Mouse (Mus musculus): ENCODE measurements at regions not wholly inside any gene's neighbourhood (a gene's known extent, or its start where the extent isn't known, plus 50 kb on each side); places are given as distances from the start of the nearest gene placed in this dataset.

GRCm38 (mm10) chr11:71515264-71515663 lies 234.5 kb upstream of the Wscd1 start:
- DNase-seq (ENCODE audit: low spot score), result no peak

DNA sequence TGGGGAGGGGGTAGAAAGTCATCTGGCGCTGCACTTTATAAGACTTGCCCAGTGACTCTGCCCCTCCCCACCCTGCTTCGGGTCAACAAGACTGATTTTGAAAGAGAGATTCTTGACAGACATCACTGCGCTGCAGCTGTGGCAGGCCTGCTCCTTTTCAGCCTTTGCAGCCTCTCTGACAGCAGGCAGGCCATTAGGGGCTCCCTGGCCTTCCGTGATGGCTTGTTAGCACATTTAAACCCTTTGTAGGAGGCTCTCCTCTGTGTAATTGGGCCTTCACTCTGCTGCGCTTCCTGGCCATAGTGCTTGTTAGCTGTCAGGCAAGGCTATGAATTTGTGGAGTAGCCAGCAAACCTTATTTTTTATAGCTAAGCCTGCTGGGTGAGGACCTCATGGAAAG lies 232.3 kb upstream of the Wscd1 start:
- no peak for DNase-seq (ENCODE audit: low spot score)

DNA sequence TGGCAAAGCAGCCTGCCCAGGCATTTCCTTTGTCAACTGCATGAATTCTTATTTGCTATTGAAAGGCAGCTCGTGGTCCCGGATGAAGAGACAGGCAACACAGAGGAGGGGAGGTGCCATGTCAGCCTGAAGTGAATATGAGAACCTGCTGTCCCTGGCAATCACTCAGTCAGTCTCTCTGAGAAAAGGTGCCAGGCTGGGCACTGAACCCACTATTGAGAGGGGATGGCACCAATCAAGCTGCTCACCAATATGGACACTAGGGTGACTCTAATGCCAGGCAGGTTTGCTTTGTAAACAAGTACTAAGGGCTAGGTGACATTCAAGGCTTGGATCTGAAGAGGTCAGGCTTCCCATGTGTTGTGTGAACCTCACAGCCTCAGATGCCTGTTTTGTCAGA lies 222.0 kb upstream of the Wscd1 start:
- no peak for DNase-seq (ENCODE audit: low spot score)

DNA sequence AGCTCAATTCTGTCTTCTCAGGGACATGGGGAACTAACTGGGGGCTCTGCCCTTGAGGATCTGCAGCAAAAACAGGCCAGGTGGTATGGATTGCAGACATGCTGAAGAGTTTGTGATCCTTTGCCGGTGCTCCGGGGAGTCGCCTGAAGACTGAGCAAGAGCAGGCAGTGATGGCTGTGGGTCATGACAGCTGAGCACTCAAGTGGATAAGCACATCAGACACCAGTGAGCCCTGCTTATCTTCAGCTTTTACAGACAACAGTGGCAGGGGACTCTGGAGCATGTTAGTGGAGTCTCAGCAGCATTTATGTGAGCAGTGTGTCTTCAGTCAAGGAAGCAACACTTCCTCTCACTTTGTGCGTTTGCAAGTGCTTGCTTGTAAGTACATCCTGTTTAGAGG lies 221.1 kb upstream of the Wscd1 start:
- DNase-seq (ENCODE audit: low spot score), result no peak

GRCm38 (mm10) chr11:71541178-71541845 lies 208.4 kb upstream of the Wscd1 start:
- DNase-seq (ENCODE audit: low spot score), result no peak

- DNase-seq (ENCODE audit: low spot score), result no peak
Measured at GRCm38 (mm10) chr11:71557412-71557811, 192.3 kb upstream of the Wscd1 start.

GRCm38 (mm10) chr11:71564831-71565230 lies 184.9 kb upstream of the Wscd1 start:
- no peak for DNase-seq (ENCODE audit: low spot score)

DNA sequence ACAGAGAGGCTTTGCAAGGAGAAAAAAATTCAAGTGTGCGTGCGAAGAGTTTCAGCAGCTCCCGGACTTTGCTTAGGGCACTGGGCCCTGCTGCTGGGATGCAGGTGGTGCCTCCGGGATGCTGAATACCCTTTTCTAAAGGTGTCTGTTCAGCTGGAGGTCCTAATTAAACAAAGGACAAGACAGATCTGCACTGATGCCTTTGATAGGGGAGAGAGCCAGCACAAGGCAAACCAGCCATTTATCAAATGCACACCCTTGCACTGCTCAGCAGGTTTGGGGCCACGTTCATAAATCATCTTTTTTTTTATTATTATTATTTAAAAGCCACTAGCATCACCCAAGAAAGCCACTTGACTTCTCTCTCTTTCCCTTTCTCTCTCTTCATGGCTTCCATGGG lies 172.9 kb upstream of the Wscd1 start:
- DNase-seq (ENCODE audit: low spot score), result no peak

- DNase-seq (ENCODE audit: low spot score), result no peak
Measured at GRCm38 (mm10) chr11:71581775-71582174, 167.9 kb upstream of the Wscd1 start.

GRCm38 (mm10) chr11:71591014-71591413 lies 158.7 kb upstream of the Wscd1 start:
- no peak for DNase-seq (ENCODE audit: low spot score)

DNA sequence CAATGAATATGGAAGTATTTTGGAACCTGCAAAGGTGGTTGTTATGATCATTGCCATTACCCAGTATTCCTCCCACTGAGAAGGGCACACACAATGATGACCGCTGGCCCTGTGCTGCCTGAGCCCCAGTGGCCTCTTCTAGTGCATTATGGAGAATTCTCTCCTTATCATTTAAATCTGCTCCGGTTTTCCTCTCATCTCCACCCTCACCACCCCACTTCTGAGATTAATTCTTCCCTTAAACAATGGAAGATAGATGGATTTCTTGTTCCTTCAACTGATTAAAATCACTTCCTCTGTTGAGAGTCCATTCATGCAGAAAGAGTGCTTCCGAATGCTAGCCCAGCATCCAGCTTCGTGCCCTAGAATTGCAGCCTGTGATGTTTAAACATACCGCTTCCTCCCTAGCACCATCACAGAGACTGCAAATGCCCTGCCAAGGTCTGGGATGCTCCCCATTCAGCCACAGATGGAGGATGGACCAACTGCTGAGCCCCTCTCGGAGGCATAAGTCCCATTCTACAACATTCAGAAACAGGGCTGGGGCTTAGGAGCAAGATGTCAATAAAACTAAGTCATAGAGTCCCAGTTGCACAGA lies 155.4 kb upstream of the Wscd1 start:
- no peak for DNase-seq (ENCODE audit: low spot score)

- DNase-seq (ENCODE audit: low spot score), result no peak
Measured at GRCm38 (mm10) chr11:71597709-71598108, 152.0 kb upstream of the Wscd1 start.

GRCm38 (mm10) chr11:71610782-71611181 lies 138.9 kb upstream of the Wscd1 start:
- DNase-seq (ENCODE audit: low spot score), result no peak

- no peak for DNase-seq (ENCODE audit: low spot score)
Measured at GRCm38 (mm10) chr11:71615526-71615925, 134.2 kb upstream of the Wscd1 start.

- no peak for DNase-seq (ENCODE audit: low spot score)
Measured at GRCm38 (mm10) chr11:71625501-71626191, 124.1 kb upstream of the Wscd1 start.

DNA sequence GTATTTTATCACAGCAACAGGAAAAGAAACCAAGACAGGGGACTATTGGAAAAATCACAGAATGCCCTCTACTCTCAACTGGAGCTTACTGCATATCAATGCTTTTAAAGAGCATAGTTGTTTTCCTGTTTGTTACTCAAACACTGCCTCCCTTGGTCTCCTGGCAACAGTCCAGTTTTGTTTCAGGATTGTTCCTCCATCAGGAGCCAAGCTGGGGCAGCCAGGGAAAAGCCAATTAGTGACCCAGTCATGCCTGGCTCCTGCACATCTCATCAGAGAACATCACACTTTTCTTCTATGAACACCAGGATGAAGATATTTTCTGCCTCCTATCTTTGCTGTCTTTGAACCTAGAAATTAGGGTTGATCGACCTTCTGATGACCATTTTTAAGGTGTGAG lies 113.6 kb upstream of the Wscd1 start:
- no peak for DNase-seq (ENCODE audit: low spot score)

GRCm38 (mm10) chr11:71636785-71637184 lies 112.9 kb upstream of the Wscd1 start:
- no peak for DNase-seq (ENCODE audit: low spot score)

DNA sequence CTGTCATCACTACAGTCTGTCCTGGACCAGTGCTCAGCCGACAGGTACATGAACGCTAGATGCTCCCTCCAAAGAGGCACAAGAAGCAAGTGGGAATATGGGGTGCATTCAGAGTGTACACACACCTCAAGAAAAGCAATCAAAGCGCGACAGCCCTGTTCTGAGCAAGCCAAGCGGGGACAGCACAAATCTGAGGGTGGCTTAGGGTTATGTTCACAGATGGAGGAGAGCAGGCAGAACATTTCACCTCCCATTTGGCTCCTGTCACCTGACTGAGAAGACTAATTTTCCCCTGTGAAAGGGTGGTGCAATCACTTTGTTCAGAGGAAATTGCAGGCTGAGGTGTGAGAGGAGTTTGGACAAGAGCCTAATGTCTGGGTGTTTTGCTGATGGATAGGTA lies 106.8 kb upstream of the Wscd1 start:
- no peak for DNase-seq (ENCODE audit: low spot score)

- DNase-seq (ENCODE audit: low spot score), result no peak
Measured at GRCm38 (mm10) chr11:71651756-71652380, 97.9 kb upstream of the Wscd1 start.

GRCm38 (mm10) chr11:71652381-71652775 lies 97.3 kb upstream of the Wscd1 start:
- no peak for DNase-seq (ENCODE audit: low spot score)

- DNase-seq (ENCODE audit: low spot score), result no peak
Measured at GRCm38 (mm10) chr11:71658346-71658745, 91.4 kb upstream of the Wscd1 start.

GRCm38 (mm10) chr11:71670111-71671050 lies 79.3 kb upstream of the Wscd1 start:
- no peak for DNase-seq (ENCODE audit: low spot score)

Data from urinary bladder, postnatal 25 days (tissue).